Mouse (Mus musculus) bone marrow, adult 2 months (tissue): ENCODE results near the gene Mettl25. TPM values are rescaled to one million over a fixed set of nuclear protein-coding genes. Genes with fewer than 3 reads are reported as not detected.

Source experiments
- H3K27ac ChIP-seq: fragments of 200-500 bp; 2 replicates; pipeline ENCODE4 v1.5.1; 2012; ENCODE audit warnings: low read depth, mild to moderate bottlenecking, control low read depth, inconsistent platforms, low read length; ENCODE audit not compliant: control insufficient read depth, poor library complexity, insufficient read depth
- H3K4me1 ChIP-seq: fragments of 200-500 bp; 2 replicates; pipeline ENCODE4 v1.6.1; 2011; ENCODE audit warnings: low read length; ENCODE audit not compliant: control insufficient read depth, insufficient read depth
- H3K4me3 ChIP-seq: fragments of 200-500 bp; replicated peaks from 2 replicates; pipeline ENCODE3; 2011; ENCODE audit warnings: mild to moderate bottlenecking, low read depth, low read length, control low read depth; ENCODE audit not compliant: control insufficient read depth
- CTCF ChIP-seq: fragments of 200-500 bp; IDR thresholded peaks from 2 replicates; pipeline ENCODE4 v1.5.1; 2011; ENCODE audit warnings: low read length, control low read depth; ENCODE audit not compliant: control insufficient read depth, insufficient read depth
- POLR2A ChIP-seq: fragments of 200-500 bp; IDR thresholded peaks from 2 replicates; pipeline ENCODE4 v1.6.1; 2011; ENCODE audit warnings: low read depth, mild to moderate bottlenecking, control low read depth, low read length, borderline replicate concordance; ENCODE audit not compliant: control insufficient read depth
- WGBS: fragments of 180-500 bp; shearing (Covaris S2); methylation state at CpG from one replicate; pipeline ENCODE4 v1.1.7; 2018; 5-methylcytosine and 5-hydroxymethylcytosine counted together
- polyA plus RNA-seq: library from polyadenylated mRNA; stranded (reverse); fragments of >200 nt; gene quantifications from 2 replicates; pipeline ENCODE4 v1.2.4, GENCODE M21; 2011; ENCODE audit warnings: low replicate concordance; ENCODE audit not compliant: missing spikeins, insufficient read depth, insufficient read length

Mettl25 gene
- polyA plus RNA-seq, 1 experiment: 5.7 TPM

DNA sequence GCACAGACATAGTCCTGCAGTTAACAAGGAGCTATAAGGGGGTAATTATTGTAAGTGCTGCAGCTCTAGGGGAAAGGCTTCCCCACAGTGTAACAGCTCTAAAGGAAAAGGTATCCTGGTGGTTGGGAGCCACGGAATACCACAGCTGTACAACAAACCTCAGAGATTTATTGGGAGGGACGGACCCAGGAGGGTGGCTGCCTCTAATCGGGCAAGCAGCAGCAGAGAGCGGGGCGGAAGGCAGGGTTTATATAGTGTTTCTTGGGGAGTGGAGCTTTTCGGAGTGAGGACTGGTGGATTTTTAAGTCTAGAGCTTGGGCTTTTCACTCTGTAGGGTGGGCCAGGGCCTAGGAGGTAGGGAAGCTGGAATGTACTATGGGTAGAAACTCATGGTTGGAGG lies 40.0 kb downstream of the Mettl25 start:
- TF ChIP-seq CTCF (no peak), POLR2A (no peak)
- Histone ChIP-seq H3K4me1 (no peaks in the 10 kb centered on the region; the same call in 1 of the 2 replicates), H3K27ac (no peak overlapping the region), H3K4me3 (no peak overlapping the region)
- 86% methylated on average over 6 of the region's 6 CpGs for WGBS

DNA sequence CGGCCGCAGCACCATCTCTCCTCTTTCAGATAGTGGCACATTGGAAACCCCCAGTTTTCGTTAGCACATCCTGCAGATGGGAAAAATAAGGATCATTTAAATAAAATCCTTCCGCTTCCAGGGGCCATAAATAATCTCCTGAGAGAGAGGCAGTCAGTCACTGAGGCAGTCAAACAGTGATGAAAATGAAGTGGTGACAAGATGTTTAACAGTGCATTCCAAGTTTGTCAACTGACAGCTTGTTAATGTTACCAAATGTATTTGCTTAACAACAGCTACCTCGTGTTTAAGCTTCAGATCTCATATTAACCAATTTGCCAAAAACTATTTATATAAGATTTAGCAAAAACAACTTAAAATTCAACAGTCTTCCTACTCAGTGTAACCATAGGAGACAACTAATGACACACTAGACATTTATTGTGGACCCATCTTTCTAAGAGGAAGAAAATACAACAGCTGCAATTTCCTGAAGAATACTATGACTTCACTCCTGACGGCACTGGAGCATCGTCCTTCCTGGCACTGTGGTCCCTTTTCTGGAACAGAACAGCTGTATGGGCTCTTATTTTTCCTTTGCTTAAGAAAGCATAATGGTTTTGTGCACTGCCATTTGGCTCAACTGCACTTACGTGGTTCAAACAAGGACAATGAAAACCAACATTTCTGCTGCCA lies 43.8 kb downstream of the Mettl25 start:
- WGBS: 80% methylated on average over 8 of the region's 8 CpGs
- TF ChIP-seq CTCF: no peak
- TF ChIP-seq POLR2A: no peak
- H3K4me3 ChIP-seq: no peak overlapping the region
- H3K4me1 ChIP-seq: no peaks in the 10 kb centered on the region
- no peak overlapping the region for H3K27ac ChIP-seq

DNA sequence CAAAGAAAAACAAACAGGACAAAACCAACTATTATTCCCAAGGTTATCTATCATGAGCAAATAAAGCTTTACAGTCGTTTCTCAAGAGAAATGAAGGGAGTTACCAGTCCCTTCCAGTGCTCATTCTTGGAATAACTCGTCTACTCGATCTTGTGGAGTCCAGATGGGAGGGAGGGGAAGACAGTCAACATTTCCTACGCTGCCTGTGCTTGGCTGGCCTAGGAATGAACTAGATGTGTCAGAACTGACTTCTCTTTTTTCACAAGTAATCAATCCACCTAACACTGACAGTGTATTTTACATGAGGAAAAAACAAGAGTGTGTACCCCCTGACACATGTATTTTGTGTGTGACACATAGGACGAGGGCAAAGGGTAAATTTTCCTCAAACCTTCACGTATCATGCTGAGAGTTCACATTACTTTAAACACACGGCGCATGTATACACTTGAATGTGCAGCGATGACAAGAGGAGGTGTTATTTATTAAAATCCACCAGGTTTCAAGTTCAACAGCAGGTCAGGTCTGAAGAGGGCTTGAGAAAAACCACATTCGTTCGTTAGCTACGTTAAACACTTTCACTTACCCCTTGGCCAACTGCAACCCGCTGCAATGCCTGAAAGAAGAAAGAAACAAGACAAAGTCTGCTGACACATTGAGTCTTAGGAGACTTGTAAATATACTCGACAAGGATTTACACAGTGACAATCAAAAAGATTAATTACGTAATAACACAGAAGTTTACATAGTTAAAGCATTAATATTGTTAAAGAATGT lies 47.2 kb downstream of the Mettl25 start:
- 85% methylated on average over 15 of the region's 15 CpGs for WGBS
- no peak overlapping the region for H3K27ac ChIP-seq
- H3K4me1 ChIP-seq: no peaks in the 10 kb centered on the region
- H3K4me3 ChIP-seq: no peak overlapping the region
- TF ChIP-seq CTCF (no peak), POLR2A (no peak)

DNA sequence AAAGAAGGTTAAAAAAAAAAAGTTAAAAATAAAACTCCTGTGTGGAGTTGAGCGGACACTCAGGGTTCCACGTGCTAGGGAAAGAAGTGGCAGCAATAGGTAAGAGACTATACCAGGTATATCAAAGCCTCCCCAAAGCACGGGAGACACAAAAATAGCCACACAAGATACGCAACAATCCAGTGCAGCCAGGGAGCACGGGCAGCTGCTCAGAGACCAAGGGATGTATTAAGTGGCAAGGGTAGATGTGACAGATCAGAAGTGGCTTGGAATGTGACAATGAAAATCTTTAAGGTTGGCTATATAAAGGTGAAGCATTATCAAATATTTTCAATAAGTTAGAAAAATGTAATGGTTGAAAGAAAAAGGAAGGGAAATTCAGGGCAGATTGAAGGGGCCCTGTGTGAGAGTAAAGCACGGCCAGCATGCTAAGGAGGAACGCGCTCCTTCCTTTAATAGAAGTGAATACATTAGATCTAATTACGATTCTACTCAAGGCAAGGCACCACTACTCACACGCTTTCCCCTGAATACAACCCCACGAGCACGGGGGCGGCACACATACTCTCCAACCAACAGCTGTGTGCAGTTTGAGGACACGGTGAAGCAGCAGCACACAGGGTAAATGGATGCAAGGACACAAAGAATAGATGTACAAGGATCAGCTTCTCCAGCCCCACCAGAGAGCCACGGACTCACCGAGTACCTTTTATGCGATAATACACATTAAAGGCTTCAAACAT lies 52.3 kb downstream of the Mettl25 start:
- TF ChIP-seq CTCF (no peak), POLR2A (no peak)
- H3K27ac ChIP-seq: no peak overlapping the region
- no peak overlapping the region for H3K4me3 ChIP-seq
- 88% methylated on average over 17 of the region's 17 CpGs for WGBS
- no peaks in the 10 kb centered on the region for H3K4me1 ChIP-seq

DNA sequence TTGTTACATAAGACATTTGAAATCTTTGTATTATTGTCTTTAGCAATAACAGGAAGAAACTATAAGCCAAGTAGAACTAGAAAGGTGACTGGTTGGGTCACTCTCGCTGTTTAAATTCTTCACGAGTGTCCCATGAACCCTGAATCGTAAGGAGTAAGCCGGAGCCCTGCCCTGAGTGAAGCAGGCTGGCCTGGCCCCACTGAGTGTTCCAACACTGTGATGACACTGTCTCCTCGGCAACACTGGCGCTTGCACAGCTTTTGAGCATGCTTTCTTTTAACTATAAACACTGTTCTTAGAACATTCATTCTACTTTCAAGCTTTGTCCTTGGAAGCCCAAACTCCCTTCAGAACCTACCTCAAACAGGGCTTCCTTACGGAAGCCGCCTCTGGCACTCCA lies 57.4 kb downstream of the Mettl25 start:
- no peak for TF ChIP-seq CTCF
- no peak for TF ChIP-seq POLR2A
- 93% methylated on average over 8 of the region's 8 CpGs for WGBS
- no peak overlapping the region for H3K4me3 ChIP-seq
- H3K4me1 ChIP-seq: no peaks in the 10 kb centered on the region
- no peak overlapping the region for H3K27ac ChIP-seq

DNA sequence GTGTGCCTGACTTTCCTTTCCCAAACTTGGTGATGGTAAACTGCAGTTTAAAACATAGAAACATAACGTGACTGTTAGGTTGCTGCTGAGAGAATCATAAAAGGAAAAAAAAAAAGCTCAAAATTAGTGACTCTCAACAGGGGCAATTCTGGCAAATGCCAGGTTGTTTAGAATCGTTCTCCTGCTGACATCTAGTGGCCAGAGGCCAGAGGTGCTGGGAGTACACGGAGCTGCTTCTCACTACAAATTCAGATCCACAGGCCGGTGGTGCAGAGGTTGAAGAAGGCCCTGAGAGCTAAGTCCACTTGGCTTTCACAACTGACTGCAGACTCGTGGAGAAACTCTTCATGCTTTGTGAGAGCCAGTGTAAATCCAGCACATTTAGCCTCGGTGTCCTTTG lies 66.8 kb downstream of the Mettl25 start:
- H3K4me3 ChIP-seq: no peak overlapping the region
- 15% methylated on average over 6 of the region's 6 CpGs for WGBS
- no peaks in the 10 kb centered on the region for H3K4me1 ChIP-seq
- H3K27ac ChIP-seq: no peak overlapping the region
- TF ChIP-seq POLR2A: no peak
- peak; percentile 54 for TF ChIP-seq CTCF

DNA sequence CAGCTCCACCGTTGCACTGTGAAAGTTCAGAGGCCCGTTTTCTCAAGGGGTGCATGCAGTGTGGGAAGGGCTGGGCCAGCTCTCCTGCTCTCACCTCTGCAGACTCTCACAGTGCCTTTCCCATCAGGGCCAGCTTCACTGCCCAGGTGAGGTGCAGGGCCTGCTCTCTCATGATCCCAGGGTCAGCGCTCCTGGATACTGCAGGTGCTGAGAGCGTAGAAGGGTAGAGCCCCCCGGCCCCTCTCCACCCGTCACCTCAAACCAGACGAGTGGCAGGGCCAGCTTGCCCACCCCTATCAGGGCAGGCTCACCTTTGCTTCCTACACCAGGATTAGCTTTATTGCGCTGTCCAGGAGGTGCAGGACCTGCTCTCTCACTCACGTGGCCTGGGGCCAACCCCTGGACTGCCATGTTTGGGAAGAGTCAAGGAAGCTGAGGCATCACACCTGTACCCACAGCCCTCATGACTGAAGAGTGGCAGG lies 68.3 kb downstream of the Mettl25 start:
- Histone ChIP-seq H3K4me3 (no peak overlapping the region), H3K27ac (no peak overlapping the region), H3K4me1 (no peaks in the 10 kb centered on the region)
- no peak for TF ChIP-seq CTCF
- TF ChIP-seq POLR2A: no peak
- 89% methylated on average over 9 of the region's 9 CpGs for WGBS

DNA sequence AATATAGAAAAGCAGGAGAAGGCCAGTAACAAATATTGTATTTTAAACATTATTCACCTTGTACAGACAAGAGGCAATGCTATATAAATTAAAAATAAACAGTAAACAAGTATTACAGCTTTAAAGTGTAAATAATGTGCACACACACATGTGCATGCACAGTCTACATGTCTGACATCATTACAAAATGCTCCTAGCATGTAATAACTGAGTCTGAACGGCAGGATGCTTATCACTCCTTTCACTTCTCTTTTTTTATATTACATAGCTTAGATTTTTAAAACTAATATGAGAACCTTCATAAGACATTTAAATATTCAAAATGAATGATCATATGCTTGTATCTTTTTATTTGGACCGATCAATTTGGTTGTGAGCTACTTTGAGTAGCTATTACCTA lies 77.2 kb downstream of the Mettl25 start:
- TF ChIP-seq POLR2A (no peak), CTCF (no peak)
- H3K27ac ChIP-seq: no peak overlapping the region
- no peaks in the 10 kb centered on the region for H3K4me1 ChIP-seq
- H3K4me3 ChIP-seq: no peak overlapping the region
- 53% methylated on average over 2 of the region's 2 CpGs for WGBS
